Mouse (Mus musculus) MEL (cell line): ENCODE data around the gene Gm7879. TPM values are rescaled to one million over a fixed set of nuclear protein-coding genes. Genes with fewer than 3 reads are reported as not detected.
A peak's percentile ranks its signal among the peaks of the same experiment; 100 is the strongest.

ENCODE experiments used
- DNase-seq: peaks from one replicate; pipeline ENCODE4 v3.0.0; 2011; ENCODE audit warnings: low read depth, low spot score
- H3K27ac ChIP-seq: 2 replicates; pipeline ENCODE4 v1.5.1; 2012; ENCODE audit warnings: low read depth, mild to moderate bottlenecking, control low read depth, low read length, moderate library complexity; ENCODE audit not compliant: control insufficient read depth
- H3K27me3 ChIP-seq, 2 experiments: fragments of 150-350 bp in 1 of 2; sonication (generic) in 1 of 2; 2 replicates each; pipeline ENCODE4 v1.6.1; 2012; ENCODE audit warnings: low read length in 2 of 2, mild to moderate bottlenecking in 2 of 2, improper control_type of control experiment in 1 of 2, moderate library complexity in 1 of 2; ENCODE audit not compliant: insufficient read depth in 2 of 2, control insufficient read depth in 1 of 2
- H3K36me3 ChIP-seq, 2 experiments: 2 replicates each; pipeline ENCODE4 v1.6.1; 2012 to 2014; ENCODE audit warnings: low read length in 2 of 2, improper control_type of control experiment in 1 of 2, inconsistent platforms in 1 of 2, mild to moderate bottlenecking in 1 of 2; ENCODE audit not compliant: insufficient read depth in 2 of 2, control insufficient read depth in 1 of 2
- H3K4me1 ChIP-seq, 2 experiments: fragments of 150-350 bp in 1 of 2; sonication (generic) in 1 of 2; 2 replicates each; pipeline ENCODE4 v1.6.1; 2012; ENCODE audit warnings: low read length in 2 of 2, improper control_type of control experiment in 1 of 2, mild to moderate bottlenecking in 1 of 2; ENCODE audit not compliant: insufficient read depth in 2 of 2, control insufficient read depth in 1 of 2
- H3K4me3 ChIP-seq, 2 experiments: fragments of 150-350 bp in 1 of 2; sonication (generic) in 1 of 2; 2 replicates each; pipeline ENCODE4 v1.5.1; 2012; ENCODE audit warnings: low read depth in 2 of 2, low read length in 2 of 2, mild to moderate bottlenecking in 2 of 2, moderate library complexity in 2 of 2, control low read depth in 1 of 2, improper control_type of control experiment in 1 of 2; ENCODE audit not compliant: control insufficient read depth in 1 of 2, insufficient read depth in 1 of 2
- H3K79me2 ChIP-seq: 2 replicates; pipeline ENCODE4 v1.6.1; 2012; ENCODE audit warnings: mild to moderate bottlenecking, low read length, moderate library complexity; ENCODE audit not compliant: control insufficient read depth, poor library complexity, insufficient read depth
- H3K9ac ChIP-seq: 2 replicates; pipeline ENCODE4 v1.6.1; 2012; ENCODE audit warnings: low read depth, mild to moderate bottlenecking, control low read depth, low read length, moderate library complexity; ENCODE audit not compliant: control insufficient read depth, poor library complexity, severe bottlenecking
- H3K9me3 ChIP-seq: fragments of 150-350 bp; sonication (generic); replicated peaks from 2 replicates; pipeline ENCODE4 v1.6.1; 2012; ENCODE audit warnings: mild to moderate bottlenecking, low read length, improper control_type of control experiment, moderate library complexity; ENCODE audit not compliant: insufficient read depth
- BHLHE40 ChIP-seq: IDR thresholded peaks from 2 replicates; pipeline ENCODE4 v1.6.1; 2012; ENCODE audit warnings: low read depth, mild to moderate bottlenecking, inconsistent platforms, low read length, improper control_type of control experiment, borderline replicate concordance
- CHD2 ChIP-seq: IDR thresholded peaks from 2 replicates; pipeline ENCODE4 v1.6.1; 2011; ENCODE audit warnings: low read length, improper control_type of control experiment
- CTCF ChIP-seq, 3 experiments: IDR thresholded peaks in 2 of 3; conservative IDR thresholded peaks in 1 of 3; 2 replicates each; pipeline ENCODE4 v1.5.1; 2011 to 2012; ENCODE audit warnings: low read length in 3 of 3, low read depth in 2 of 3, mild to moderate bottlenecking in 2 of 3, improper control_type of control experiment in 1 of 3, inconsistent platforms in 1 of 3, mixed read lengths in 1 of 3, moderate library complexity in 1 of 3; ENCODE audit not compliant: control insufficient read depth in 1 of 3, insufficient read depth in 1 of 3, poor library complexity in 1 of 3, severe bottlenecking in 1 of 3
- GABPA ChIP-seq: IDR thresholded peaks from 2 replicates; pipeline ENCODE4 v1.6.1; 2012; ENCODE audit warnings: low read depth, mild to moderate bottlenecking, inconsistent platforms, low read length, improper control_type of control experiment, moderate library complexity
- GATA1 ChIP-seq: IDR thresholded peaks from 2 replicates; pipeline ENCODE4 v1.6.1; 2011; ENCODE audit warnings: low read depth, low read length, improper control_type of control experiment
- JUND ChIP-seq: IDR thresholded peaks from 2 replicates; pipeline ENCODE4 v1.6.1; 2011; ENCODE audit warnings: low read depth, mild to moderate bottlenecking, improper control_type of control experiment, low read length
- KAT2A ChIP-seq: conservative IDR thresholded peaks from 2 replicates; pipeline ENCODE4 v1.6.1; 2012; ENCODE audit warnings: low read depth, low read length, improper control_type of control experiment, inconsistent platforms
- MXI1 ChIP-seq: IDR thresholded peaks from 2 replicates; pipeline ENCODE4 v1.6.1; 2011; ENCODE audit warnings: mild to moderate bottlenecking, low read depth, low read length, improper control_type of control experiment
- MYB ChIP-seq: IDR thresholded peaks from 2 replicates; pipeline ENCODE4 v1.6.1; 2011; ENCODE audit warnings: mild to moderate bottlenecking, low read depth, low read length, improper control_type of control experiment
- MYC ChIP-seq: IDR thresholded peaks from 2 replicates; pipeline ENCODE4 v1.6.1; 2011; ENCODE audit warnings: low read depth, mild to moderate bottlenecking, low read length, improper control_type of control experiment, moderate library complexity
- NRF1 ChIP-seq: IDR thresholded peaks from 2 replicates; pipeline ENCODE4 v1.6.1; 2014; ENCODE audit warnings: low read depth, mild to moderate bottlenecking, inconsistent platforms, low read length, improper control_type of control experiment, moderate library complexity; ENCODE audit not compliant: poor library complexity, insufficient read depth, severe bottlenecking
- POLR2A ChIP-seq, 2 experiments: IDR thresholded peaks; 2 replicates each; pipeline ENCODE4 v1.6.1; 2011 to 2012; ENCODE audit warnings: low read length in 2 of 2, mild to moderate bottlenecking in 2 of 2, control low read depth in 1 of 2, improper control_type of control experiment in 1 of 2, low read depth in 1 of 2, moderate library complexity in 1 of 2; ENCODE audit not compliant: control insufficient read depth in 1 of 2, insufficient read depth in 1 of 2, poor library complexity in 1 of 2
- POLR2AphosphoS2 ChIP-seq: IDR thresholded peaks from 2 replicates; pipeline ENCODE4 v1.6.1; 2011; ENCODE audit warnings: low read length, improper control_type of control experiment
- SMC3 ChIP-seq: IDR thresholded peaks from 2 replicates; pipeline ENCODE4 v1.6.1; 2011; ENCODE audit warnings: low read depth, low read length, improper control_type of control experiment
- TBP ChIP-seq: IDR thresholded peaks from 2 replicates; pipeline ENCODE4 v1.8.0; 2011; ENCODE audit warnings: low read depth, low read length, improper control_type of control experiment
- TCF12 ChIP-seq: IDR thresholded peaks from 2 replicates; pipeline ENCODE4 v1.6.1; 2014; ENCODE audit warnings: low read depth, mild to moderate bottlenecking, inconsistent platforms, low read length, improper control_type of control experiment, moderate library complexity
- USF1 ChIP-seq: IDR thresholded peaks from 2 replicates; pipeline ENCODE4 v1.6.1; 2014; ENCODE audit warnings: low read depth, mild to moderate bottlenecking, inconsistent platforms, low read length, improper control_type of control experiment, moderate library complexity
- ZKSCAN1 ChIP-seq: IDR thresholded peaks from 2 replicates; pipeline ENCODE4 v1.6.1; 2012; ENCODE audit warnings: low read depth, mild to moderate bottlenecking, inconsistent platforms, low read length, improper control_type of control experiment, moderate library complexity
- ZMIZ1 ChIP-seq: IDR thresholded peaks from 2 replicates; pipeline ENCODE4 v1.6.1; 2012; ENCODE audit warnings: low read depth, mild to moderate bottlenecking, inconsistent platforms, low read length, improper control_type of control experiment, moderate library complexity
- polyA plus RNA-seq, 2 experiments: library from polyadenylated mRNA; stranded (reverse) in 1 of 2; unstranded in 1 of 2; fragments of >175 nt in 1 of 2; fragments of >200 nt in 1 of 2; gene quantifications; 2 replicates each; pipeline versions ENCODE4 v1.2.1 to v1.2.4; 2012; ENCODE audit warnings: low replicate concordance in 2 of 2, low read depth in 1 of 2; ENCODE audit not compliant: insufficient read length in 2 of 2, insufficient read depth in 1 of 2, missing spikeins in 1 of 2
- total RNA-seq: library from RNA; depleted of rRNA; stranded (reverse); fragments of 300-350 nt; gene quantifications from 2 replicates; pipeline ENCODE4 v1.2.3, GENCODE M21; 2012

Gene Gm7879
- total and polyA plus RNA-seq, 3 experiments = 3.0 TPM; not detected in 2

DNA sequence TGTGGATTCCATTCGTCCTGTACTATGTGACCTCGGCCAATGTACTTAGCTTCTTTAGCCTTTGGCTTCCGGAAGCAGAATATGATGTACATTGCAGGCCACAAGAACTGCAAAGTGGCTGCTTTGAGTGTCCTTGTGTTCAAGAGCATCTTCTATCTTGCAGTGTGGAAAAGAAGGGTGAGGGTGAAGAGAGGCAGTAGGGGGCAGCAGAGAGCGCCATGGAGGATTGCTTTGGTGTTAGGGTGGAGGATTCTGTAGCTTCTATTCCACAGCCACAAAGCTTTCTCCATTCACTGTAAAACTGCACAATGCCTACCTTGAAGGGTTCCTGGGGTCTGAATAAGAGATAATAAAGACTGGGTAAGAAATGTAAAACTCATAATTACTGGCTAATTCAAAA lies 11.0 kb downstream of the Gm7879 start:
- no peaks in the 10 kb centered on the region for H3K79me2 ChIP-seq

DNA sequence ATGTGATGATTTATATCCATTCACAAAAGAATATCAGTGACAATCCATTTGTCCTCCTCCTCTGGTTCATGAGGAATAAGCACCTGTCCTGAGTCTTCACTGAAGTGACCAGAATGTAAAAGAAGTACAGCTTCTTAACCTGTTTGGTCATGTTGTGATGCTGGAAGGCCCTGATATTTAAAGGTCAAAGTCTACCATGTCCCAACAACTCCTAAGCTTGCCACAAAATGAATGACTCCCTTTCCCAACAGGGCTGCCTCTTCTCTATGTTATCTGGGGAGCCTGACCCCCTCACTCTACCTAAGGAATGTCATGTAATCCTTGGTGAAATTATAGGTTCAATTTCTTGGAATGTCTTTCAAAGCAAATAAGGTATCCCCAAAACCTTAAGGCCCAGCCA lies 14.8 kb downstream of the Gm7879 start:
- no peak overlapping the region for H3K9ac ChIP-seq
- no peaks in the 10 kb centered on the region for H3K4me1 ChIP-seq
- no peak for TF ChIP-seq POLR2A (IDR thresholded peaks at IDR 0.05; ENCODE audit: control insufficient read depth in 1 of 2, insufficient read depth in 1 of 2, low read depth in 1 of 2, low read length in 2 of 2, poor library complexity in 1 of 2)
- TF ChIP-seq ZMIZ1 = no peak
- TF ChIP-seq CTCF (IDR thresholded peaks at IDR 0.05 in 2 of 3, conservative IDR thresholded peaks at IDR 0.05 in 1 of 3; ENCODE audit: control insufficient read depth in 1 of 3, insufficient read depth in 1 of 3, low read depth in 2 of 3, low read length in 3 of 3, poor library complexity in 1 of 3, severe bottlenecking in 1 of 3) = no peak
- DNase-seq = no peak
- no peak overlapping the region for H3K27ac ChIP-seq
- no peaks in the 10 kb centered on the region for H3K36me3 ChIP-seq
- H3K4me3 ChIP-seq = no peak overlapping the region
- H3K79me2 ChIP-seq = no peaks in the 10 kb centered on the region
- no peaks in the 10 kb centered on the region for H3K9me3 ChIP-seq
- no peaks in the 10 kb centered on the region; a peak in 1 of 4 replicates for H3K27me3 ChIP-seq

More for the DNA sequence above, 11.0 kb downstream of the Gm7879 start:
- Histone ChIP-seq H3K9me3 (no peaks in the 10 kb centered on the region), H3K9ac (no peak overlapping the region), H3K4me1 (no peaks in the 10 kb centered on the region), H3K27ac (no peak overlapping the region), H3K4me3 (no peak overlapping the region), H3K36me3 (no peaks in the 10 kb centered on the region)
- peak in 2 of 3 experiments; percentile 15 to 19; a peak in 3 of 6 replicates for TF ChIP-seq CTCF (IDR thresholded peaks at IDR 0.05 in 2 of 3, conservative IDR thresholded peaks at IDR 0.05 in 1 of 3; ENCODE audit: control insufficient read depth in 1 of 3, insufficient read depth in 1 of 3, low read depth in 2 of 3, low read length in 3 of 3, poor library complexity in 1 of 3, severe bottlenecking in 1 of 3)
- TF ChIP-seq GABPA = no peak
- TF ChIP-seq MYC = no peak
- TF ChIP-seq JUND = no peak
- TF ChIP-seq, all 39 proteins: peak for 1
- no peaks in the 10 kb centered on the region for H3K27me3 ChIP-seq
- DNase-seq = no peak

DNA sequence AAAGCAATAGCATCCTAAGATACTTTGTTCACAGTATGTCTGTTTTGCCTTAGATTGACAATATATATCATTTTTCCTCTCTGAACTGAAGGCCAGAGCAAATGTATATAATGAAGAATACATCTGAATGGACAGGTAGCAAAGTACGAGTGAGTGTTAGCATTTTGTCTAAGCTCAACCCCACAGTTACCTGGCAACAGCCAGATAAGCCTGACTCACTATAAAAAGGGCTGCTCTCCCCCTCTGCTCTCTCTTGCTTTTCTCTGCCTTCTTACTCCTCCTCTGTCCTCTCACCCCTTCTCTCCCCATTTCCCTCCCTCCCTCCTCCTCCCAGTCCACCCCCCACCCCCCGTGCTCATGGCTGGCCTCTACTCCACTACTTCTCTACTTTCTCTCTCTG lies 20.3 kb downstream of the Gm7879 start:
- DNase-seq = no peak

DNA sequence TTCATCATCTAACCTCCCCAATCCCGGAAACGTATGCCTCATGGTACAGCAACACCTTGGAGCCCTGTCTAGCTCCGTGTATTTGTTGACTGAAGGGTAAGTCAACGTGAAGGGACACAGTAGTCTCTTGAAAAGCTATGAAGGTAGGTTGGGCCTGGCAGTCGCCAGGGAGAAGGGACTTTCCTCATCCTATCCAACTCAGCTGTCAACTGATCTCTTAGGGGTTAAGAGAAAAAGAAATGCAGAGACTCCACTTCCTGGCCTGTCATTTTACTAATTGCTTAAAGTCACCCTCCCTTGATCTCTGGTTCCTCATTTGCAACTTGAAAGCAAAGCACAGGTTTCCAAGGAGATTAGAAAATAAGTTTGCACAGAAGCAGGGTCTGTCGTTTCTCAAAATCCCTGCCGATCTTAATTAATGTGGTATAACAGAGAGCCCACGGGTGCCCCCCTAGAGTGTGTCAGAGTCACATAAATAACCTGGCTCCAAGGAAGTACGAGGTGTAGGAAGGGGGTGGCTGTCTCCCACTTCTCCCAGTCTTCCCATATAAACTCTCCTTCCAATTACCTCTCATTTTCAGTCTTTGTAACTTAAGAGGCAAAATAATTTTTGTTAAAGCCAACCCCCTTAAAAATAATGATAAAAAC lies 34.5 kb downstream of the Gm7879 start:
- Histone ChIP-seq H3K9me3 (no peaks in the 10 kb centered on the region), H3K79me2 (no peaks in the 10 kb centered on the region), H3K36me3 (no peaks in the 10 kb centered on the region), H3K4me1 (no peaks in the 10 kb centered on the region), H3K9ac (no peak overlapping the region), H3K27ac (no peak overlapping the region), H3K4me3 (no peak overlapping the region), H3K27me3 (no peaks in the 10 kb centered on the region; a peak in 1 of 4 replicates)
- DNase-seq = no peak
- TF ChIP-seq MYB (no peak), ZMIZ1 (no peak), USF1 (no peak), CTCF (IDR thresholded peaks at IDR 0.05 in 2 of 3, conservative IDR thresholded peaks at IDR 0.05 in 1 of 3; ENCODE audit: control insufficient read depth in 1 of 3, insufficient read depth in 1 of 3, low read depth in 2 of 3, low read length in 3 of 3, poor library complexity in 1 of 3, severe bottlenecking in 1 of 3) (no peak), SMC3 (no peak), CHD2 (no peak), GABPA (no peak), POLR2AphosphoS2 (no peak), MXI1 (no peak), BHLHE40 (no peak), NRF1 (no peak), TBP (no peak), KAT2A (no peak), ZKSCAN1 (no peak), JUND (no peak), TCF12 (no peak)

More for the DNA sequence above, 20.3 kb downstream of the Gm7879 start:
- Histone ChIP-seq H3K9me3 (no peaks in the 10 kb centered on the region), H3K9ac (no peak overlapping the region), H3K27me3 (peaks cover 0 to 2% of the 10 kb centered on the region in 2 experiments; a peak in 1 of 4 replicates), H3K4me1 (no peaks in the 10 kb centered on the region), H3K36me3 (no peaks in the 10 kb centered on the region), H3K79me2 (no peaks in the 10 kb centered on the region), H3K4me3 (no peak overlapping the region), H3K27ac (no peak overlapping the region)
- TF ChIP-seq USF1 = no peak
- no peak for TF ChIP-seq GATA1
- TF ChIP-seq TCF12 = no peak
